Mouse (Mus musculus): ENCODE results near the gene Mcur1. TPM values are rescaled to one million over a fixed set of nuclear protein-coding genes. Genes with fewer than 3 reads are reported as not detected.

Gene Mcur1
- polyA plus RNA-seq, 1 experiment: not detected

DNA sequence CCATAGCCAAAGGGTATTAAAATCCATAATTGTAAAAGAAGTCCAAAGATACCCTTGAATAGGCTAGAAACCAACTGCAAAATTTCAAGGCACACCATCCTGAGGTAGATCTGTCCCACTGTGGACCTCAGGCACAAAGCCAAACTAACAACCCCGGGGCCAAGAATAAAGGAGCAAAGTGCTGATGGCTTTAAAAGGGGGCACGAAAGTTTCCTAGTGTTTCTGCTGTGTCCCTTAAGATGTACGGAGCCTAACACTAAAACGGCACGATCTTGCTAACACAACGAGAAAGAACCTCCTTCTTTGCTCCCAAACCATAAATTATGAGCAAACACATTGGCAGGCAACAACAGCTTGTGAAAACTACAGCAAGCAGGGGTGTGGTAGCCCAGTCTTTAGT is 1.6 kb downstream of the Mcur1 start:
- no peak for TF ChIP-seq POLR2A (IDR thresholded peaks at IDR 0.05; ENCODE audit: insufficient read depth, low read depth, low read length)
- no peak for TF ChIP-seq CTCF (IDR thresholded peaks at IDR 0.05; ENCODE audit: insufficient read depth, low read depth, low read length)
- Histone ChIP-seq H3K4me3 (ENCODE audit: insufficient read depth, low read depth, low read length) (no peak overlapping the region), H3K4me1 (ENCODE audit: control insufficient read depth, insufficient read depth, low read length) (peaks cover 3% of the 10 kb centered on the region), H3K27ac (ENCODE audit: insufficient read depth, low read depth, low read length) (no peak overlapping the region)
- 19% methylated on average over 6 of the region's 6 CpGs for WGBS

DNA sequence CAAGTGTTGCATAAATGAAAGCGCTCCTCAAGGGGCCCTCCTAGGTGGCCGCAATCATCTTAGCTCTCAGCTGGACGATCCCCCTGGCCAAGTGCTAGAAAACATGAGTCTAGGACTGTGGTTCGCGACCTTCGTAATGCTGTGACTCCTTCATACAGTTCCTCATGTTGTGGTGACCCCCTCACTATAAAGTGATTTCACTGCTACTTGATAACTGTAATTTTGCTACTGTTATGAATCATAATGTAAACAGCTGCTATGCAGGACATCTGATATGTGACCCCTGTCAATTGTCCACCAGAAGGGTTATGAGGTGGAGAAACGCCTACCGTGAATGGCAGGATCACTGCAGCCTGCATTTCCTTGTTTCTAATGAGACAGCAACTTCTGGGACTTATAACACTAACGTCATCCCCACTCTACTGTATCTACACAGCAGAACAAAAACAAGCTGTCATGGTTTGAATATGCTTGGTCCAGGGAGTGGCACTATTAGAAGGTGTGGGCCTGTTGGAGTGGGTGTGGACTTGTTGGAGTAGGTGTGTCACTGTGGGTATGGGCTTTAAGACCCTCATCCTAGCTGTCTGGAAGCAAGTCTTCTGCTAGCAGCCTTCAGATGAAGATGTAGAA is 3.0 kb downstream of the Mcur1 start:
- peaks cover 3% of the 10 kb centered on the region for H3K4me1 ChIP-seq (ENCODE audit: control insufficient read depth, insufficient read depth, low read length)
- 93% methylated on average over 9 of the region's 9 CpGs for WGBS
- TF ChIP-seq CTCF (IDR thresholded peaks at IDR 0.05; ENCODE audit: insufficient read depth, low read depth, low read length): no peak
- TF ChIP-seq POLR2A (IDR thresholded peaks at IDR 0.05; ENCODE audit: insufficient read depth, low read depth, low read length): no peak
- no peak overlapping the region for H3K4me3 ChIP-seq (ENCODE audit: insufficient read depth, low read depth, low read length)
- H3K27ac ChIP-seq (ENCODE audit: insufficient read depth, low read depth, low read length): no peak overlapping the region

DNA sequence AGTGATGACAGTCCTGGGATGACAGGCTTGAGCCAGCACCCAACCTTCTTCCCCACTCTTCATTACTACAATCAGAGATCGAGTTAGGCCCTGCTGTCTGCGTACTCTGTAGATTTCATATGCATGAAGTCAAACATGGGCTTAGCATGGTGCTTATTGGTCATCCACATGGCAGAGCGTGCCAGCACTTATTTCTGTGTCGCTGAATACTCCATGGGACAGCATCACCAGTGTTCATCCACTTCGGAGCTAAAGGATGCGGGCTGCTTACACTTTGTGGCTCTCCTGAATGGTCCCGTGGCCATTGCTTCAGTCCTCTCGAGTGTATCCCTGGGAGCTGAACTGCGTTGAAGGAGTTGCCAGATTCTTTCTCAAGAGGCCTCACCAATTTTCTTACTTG is 4.7 kb downstream of the Mcur1 start:
- TF ChIP-seq POLR2A (IDR thresholded peaks at IDR 0.05; ENCODE audit: insufficient read depth, low read depth, low read length) (no peak), CTCF (IDR thresholded peaks at IDR 0.05; ENCODE audit: insufficient read depth, low read depth, low read length) (no peak)
- 86% methylated on average over 9 of the region's 9 CpGs for WGBS
- Histone ChIP-seq H3K27ac (ENCODE audit: insufficient read depth, low read depth, low read length) (no peak overlapping the region), H3K4me3 (ENCODE audit: insufficient read depth, low read depth, low read length) (no peak overlapping the region), H3K4me1 (ENCODE audit: control insufficient read depth, insufficient read depth, low read length) (peaks cover 3% of the 10 kb centered on the region)

GRCm38 (mm10) chr13:43554827-43555226 is 5.2 kb downstream of the Mcur1 start:
- TF ChIP-seq CTCF (IDR thresholded peaks at IDR 0.05; ENCODE audit: insufficient read depth, low read depth, low read length) (no peak), POLR2A (IDR thresholded peaks at IDR 0.05; ENCODE audit: insufficient read depth, low read depth, low read length) (no peak)
- WGBS: 89% methylated on average over 7 of the region's 7 CpGs
- no peak overlapping the region for H3K27ac ChIP-seq (ENCODE audit: insufficient read depth, low read depth, low read length)
- peaks cover 3% of the 10 kb centered on the region for H3K4me1 ChIP-seq (ENCODE audit: control insufficient read depth, insufficient read depth, low read length)
- H3K4me3 ChIP-seq (ENCODE audit: insufficient read depth, low read depth, low read length): no peak overlapping the region

DNA sequence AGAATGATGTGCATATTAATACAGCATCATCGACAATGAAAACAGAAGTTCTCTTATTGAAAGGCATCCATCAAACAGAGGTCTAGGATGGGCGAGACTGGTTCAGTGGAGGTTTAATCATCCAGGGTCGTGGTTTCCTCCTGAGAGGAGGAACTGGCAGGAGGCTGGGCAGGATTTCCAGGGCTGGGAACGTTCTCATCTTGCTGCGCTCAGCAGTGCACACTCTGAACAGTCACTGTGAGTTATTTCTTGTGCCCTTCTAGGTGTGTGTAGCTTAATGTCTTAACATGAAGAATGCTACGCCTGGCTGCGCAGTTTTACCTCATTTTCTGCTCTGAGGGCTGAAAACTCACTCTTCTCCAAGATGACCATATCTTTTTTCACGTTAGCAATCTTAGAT is 9.3 kb downstream of the Mcur1 start:
- no peak overlapping the region for H3K4me3 ChIP-seq (ENCODE audit: insufficient read depth, low read depth, low read length)
- no peak for TF ChIP-seq CTCF (IDR thresholded peaks at IDR 0.05; ENCODE audit: insufficient read depth, low read depth, low read length)
- no peak for TF ChIP-seq POLR2A (IDR thresholded peaks at IDR 0.05; ENCODE audit: insufficient read depth, low read depth, low read length)
- 92% methylated on average over 8 of the region's 8 CpGs for WGBS

GRCm38 (mm10) chr13:43549870-43550269 is 10.1 kb downstream of the Mcur1 start:
- H3K27ac ChIP-seq (ENCODE audit: insufficient read depth, low read depth, low read length): no peak overlapping the region
- TF ChIP-seq POLR2A (IDR thresholded peaks at IDR 0.05; ENCODE audit: insufficient read depth, low read depth, low read length): no peak
- no peak for TF ChIP-seq CTCF (IDR thresholded peaks at IDR 0.05; ENCODE audit: insufficient read depth, low read depth, low read length)
- 89% methylated on average over 7 of the region's 7 CpGs for WGBS
- H3K4me3 ChIP-seq (ENCODE audit: insufficient read depth, low read depth, low read length): no peak overlapping the region
- no peaks in the 10 kb centered on the region for H3K4me1 ChIP-seq (ENCODE audit: control insufficient read depth, insufficient read depth, low read length)

More for the DNA sequence above, 9.3 kb downstream of the Mcur1 start:
- Histone ChIP-seq H3K27ac (ENCODE audit: insufficient read depth, low read depth, low read length) (no peak overlapping the region), H3K4me1 (ENCODE audit: control insufficient read depth, insufficient read depth, low read length) (no peaks in the 10 kb centered on the region)

DNA sequence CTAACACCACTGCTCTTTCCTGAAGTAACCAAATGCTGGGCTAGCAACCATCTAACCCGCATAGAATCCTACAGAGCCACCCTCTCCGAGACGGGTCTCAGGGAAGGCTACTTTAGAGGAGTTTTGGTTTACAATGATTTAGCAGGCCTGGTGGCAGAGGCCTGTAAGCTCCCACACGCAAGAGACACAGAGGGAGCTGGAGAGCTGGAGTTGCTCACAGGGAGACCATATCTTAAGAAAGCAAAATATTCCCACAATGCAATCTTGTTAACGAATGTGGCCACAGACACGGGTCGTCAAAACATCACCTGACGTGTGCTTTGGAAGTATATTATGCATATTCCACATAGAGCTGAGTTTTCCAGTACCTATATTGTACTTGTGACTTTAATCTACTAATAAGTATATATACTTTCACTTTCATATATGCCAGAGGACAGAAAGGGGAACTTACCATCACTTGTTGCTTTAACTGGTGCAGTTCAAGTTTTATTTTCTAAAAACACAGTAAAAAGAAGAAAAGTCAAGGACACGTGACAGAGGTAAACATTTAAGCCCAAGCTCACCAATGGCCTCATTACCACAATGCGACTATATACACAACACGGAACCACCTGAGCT is 10.8 kb downstream of the Mcur1 start:
- Histone ChIP-seq H3K27ac (ENCODE audit: insufficient read depth, low read depth, low read length) (no peak overlapping the region), H3K4me3 (ENCODE audit: insufficient read depth, low read depth, low read length) (no peak overlapping the region), H3K4me1 (ENCODE audit: control insufficient read depth, insufficient read depth, low read length) (no peaks in the 10 kb centered on the region)
- WGBS: 92% methylated on average over 11 of the region's 11 CpGs
- TF ChIP-seq POLR2A (IDR thresholded peaks at IDR 0.05; ENCODE audit: insufficient read depth, low read depth, low read length) (no peak), CTCF (IDR thresholded peaks at IDR 0.05; ENCODE audit: insufficient read depth, low read depth, low read length) (no peak)

DNA sequence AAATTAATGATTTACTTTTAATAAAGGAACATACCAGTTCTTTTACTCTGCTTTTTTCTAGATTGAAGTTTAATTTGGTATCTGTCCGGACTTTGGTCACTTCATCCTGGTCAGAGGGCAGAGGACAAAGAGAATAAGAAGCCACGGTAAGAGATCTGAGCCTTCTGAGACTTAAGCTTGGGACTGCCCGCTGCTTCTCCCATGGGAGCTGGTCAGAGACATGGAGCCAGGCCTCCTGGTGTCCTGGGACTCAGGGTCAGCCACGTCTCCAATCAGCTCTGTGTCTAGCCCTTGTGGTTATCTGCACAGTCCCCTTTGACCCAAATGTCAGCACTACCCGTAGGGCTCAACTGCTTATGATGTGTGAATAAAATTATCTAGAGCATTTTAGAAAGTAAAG is 11.4 kb downstream of the Mcur1 start:
- H3K4me3 ChIP-seq (ENCODE audit: insufficient read depth, low read depth, low read length): no peak overlapping the region
- H3K4me1 ChIP-seq (ENCODE audit: control insufficient read depth, insufficient read depth, low read length): no peaks in the 10 kb centered on the region
- no peak overlapping the region for H3K27ac ChIP-seq (ENCODE audit: insufficient read depth, low read depth, low read length)
- 86% methylated on average over 5 of the region's 5 CpGs for WGBS
- TF ChIP-seq CTCF (IDR thresholded peaks at IDR 0.05; ENCODE audit: insufficient read depth, low read depth, low read length): no peak
- no peak for TF ChIP-seq POLR2A (IDR thresholded peaks at IDR 0.05; ENCODE audit: insufficient read depth, low read depth, low read length)

DNA sequence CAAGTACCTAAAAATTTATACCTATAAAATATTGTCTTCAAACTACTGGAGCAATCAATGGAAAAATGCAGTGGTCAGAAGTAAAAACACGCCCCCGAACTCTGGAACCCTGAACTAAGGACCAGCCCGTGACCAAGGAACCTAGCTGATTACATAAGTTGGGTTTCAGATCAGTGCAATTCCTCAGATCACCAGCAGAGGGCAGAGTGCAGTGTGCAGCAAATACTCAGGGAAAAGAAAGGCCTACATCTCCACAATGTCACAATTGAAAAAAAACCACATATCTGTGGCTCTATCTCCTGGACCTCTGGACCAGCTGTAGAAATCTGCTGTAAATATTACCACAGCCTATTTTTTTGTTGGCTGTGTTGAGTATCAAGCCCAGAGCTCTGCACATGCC is 13.1 kb downstream of the Mcur1 start:
- H3K4me1 ChIP-seq (ENCODE audit: control insufficient read depth, insufficient read depth, low read length): no peaks in the 10 kb centered on the region
- no peak overlapping the region for H3K27ac ChIP-seq (ENCODE audit: insufficient read depth, low read depth, low read length)
- TF ChIP-seq POLR2A (IDR thresholded peaks at IDR 0.05; ENCODE audit: insufficient read depth, low read depth, low read length) (no peak), CTCF (IDR thresholded peaks at IDR 0.05; ENCODE audit: insufficient read depth, low read depth, low read length) (no peak)
- H3K4me3 ChIP-seq (ENCODE audit: insufficient read depth, low read depth, low read length): no peak overlapping the region
- WGBS: 23% methylated on average over 3 of the region's 3 CpGs

Data from olfactory bulb, adult 2 months (tissue).